Mouse (Mus musculus) stomach, postnatal 0 days (tissue): ENCODE data around the gene Ccdc9. TPM values are rescaled to one million over a fixed set of nuclear protein-coding genes. Genes with fewer than 3 reads are reported as not detected.
"Not testable (repeated sequence)": the region's sequence is repeated elsewhere in the genome, so short reads cannot be mapped to it uniquely, and the experiment has no call there.

Source experiments
- ATAC-seq: fragments of 200-750 bp; cut with Nextera tagmentation; 2 replicates; pipeline ENCODE4 v1.8.0; 2017; ENCODE audit not compliant: low FRiP score, low TSS enrichment
- DNase-seq: peaks from one replicate; pipeline ENCODE4 v3.0.0-alpha.2; 2016; ENCODE audit warnings: low spot score
- H3K27ac ChIP-seq: fragments of 300-500 bp; sonication (generic); replicated peaks from 2 replicates; pipeline ENCODE4 v1.5.1; 2014; ENCODE audit warnings: mild to moderate bottlenecking, control low read depth
- H3K27me3 ChIP-seq: fragments of 300-500 bp; sonication (generic); 2 replicates; pipeline ENCODE4 v1.6.1; 2014; ENCODE audit warnings: low read length; ENCODE audit not compliant: control insufficient read depth, insufficient read depth
- H3K36me3 ChIP-seq: fragments of 300-500 bp; sonication (generic); 2 replicates; pipeline ENCODE4 v1.6.1; 2014; ENCODE audit warnings: low read length, mixed read lengths; ENCODE audit not compliant: control insufficient read depth, insufficient read depth
- H3K4me1 ChIP-seq: fragments of 300-500 bp; sonication (generic); replicated peaks from 2 replicates; pipeline ENCODE4 v1.6.1; 2014; ENCODE audit warnings: antibody characterized with exemption; ENCODE audit not compliant: control insufficient read depth, insufficient read depth
- H3K4me2 ChIP-seq: fragments of 300-500 bp; sonication (generic); replicated peaks from 2 replicates; pipeline ENCODE4 v1.6.1; 2014; ENCODE audit warnings: low read depth, mild to moderate bottlenecking, control low read depth, moderate library complexity
- H3K4me3 ChIP-seq: fragments of 300-500 bp; sonication (generic); 2 replicates; pipeline ENCODE4 v1.5.1; 2014; ENCODE audit warnings: low read depth, low read length, control low read depth
- H3K9ac ChIP-seq: fragments of 300-500 bp; sonication (generic); 2 replicates; pipeline ENCODE4 v1.6.1; 2014; ENCODE audit warnings: mild to moderate bottlenecking, low read length, control low read depth, mixed read lengths
- H3K9me3 ChIP-seq: fragments of 300-500 bp; sonication (generic); 2 replicates; pipeline ENCODE4 v1.6.1; 2016; ENCODE audit warnings: low read length; ENCODE audit not compliant: control insufficient read depth
- CTCF ChIP-seq: IDR thresholded peaks from 2 replicates; pipeline ENCODE4 v1.5.1; 2016; ENCODE audit warnings: antibody characterized with exemption, low read depth, mild to moderate bottlenecking, moderate library complexity
- EP300 ChIP-seq: optimal IDR thresholded peaks from 2 replicates; pipeline ENCODE3; 2016; ENCODE audit warnings: antibody characterized with exemption
- WGBS: fragments of 180-500 bp; shearing (Covaris S2); extraction: QIAGEN DNeasy Blood & Tissue Kit; methylation state at CpG from one replicate; pipeline ENCODE4 v1.1.7; 2014; 5-methylcytosine and 5-hydroxymethylcytosine counted together
- polyA plus RNA-seq: library from polyadenylated mRNA; unstranded; fragments of >200 nt; fragmentation: Nextera tagmentation; extraction: Ambion mirVana; gene quantifications from 2 replicates; pipeline ENCODE4 v1.2.1, GENCODE M21; 2015

Ccdc9 gene
- polyA plus RNA-seq, 1 experiment from 2014 or later = 11.5 TPM

DNA sequence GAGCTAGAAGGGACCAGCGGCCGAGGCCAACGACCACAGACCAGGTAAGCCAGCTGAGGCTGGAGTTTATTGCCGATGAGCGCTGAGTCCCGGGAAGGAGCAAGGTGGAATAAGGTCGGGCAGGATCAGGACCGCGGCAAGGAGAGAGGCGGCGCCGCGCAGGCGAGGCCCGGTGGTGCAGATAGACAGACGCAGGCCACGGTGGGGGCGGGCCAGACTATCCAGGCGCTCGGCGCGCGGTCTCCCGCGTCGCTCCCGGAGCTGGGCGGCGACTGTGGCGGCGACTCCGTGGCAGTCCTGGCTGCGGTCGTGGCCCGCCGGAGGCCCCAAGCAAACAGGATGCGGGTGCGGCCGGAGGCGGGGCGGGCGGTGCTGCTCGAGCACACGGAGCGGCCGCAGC, 13.9 kb downstream of the Ccdc9 start:
- H3K4me2 ChIP-seq = peak overlapping the region; percentile 96
- no peak for TF ChIP-seq EP300
- peak; percentile 44 for TF ChIP-seq CTCF
- peak overlapping the region; percentile 71 for H3K4me3 ChIP-seq
- H3K27ac ChIP-seq = peak overlapping the region; percentile 96
- no peaks in the 10 kb centered on the region for H3K9me3 ChIP-seq
- ATAC-seq (peak; percentile 87), DNase-seq (peak; percentile 93)
- under 1% methylated on average over 28 of the region's 46 CpGs for WGBS
- H3K9ac ChIP-seq = peak overlapping the region; percentile 84
- H3K27me3 ChIP-seq = no peaks in the 10 kb centered on the region
- H3K36me3 ChIP-seq = peaks cover 16% of the 10 kb centered on the region
- H3K4me1 ChIP-seq = 0 out of 2 replicates have a peak, but pooled peaks cover 3% of the 10 kb centered on the region

DNA sequence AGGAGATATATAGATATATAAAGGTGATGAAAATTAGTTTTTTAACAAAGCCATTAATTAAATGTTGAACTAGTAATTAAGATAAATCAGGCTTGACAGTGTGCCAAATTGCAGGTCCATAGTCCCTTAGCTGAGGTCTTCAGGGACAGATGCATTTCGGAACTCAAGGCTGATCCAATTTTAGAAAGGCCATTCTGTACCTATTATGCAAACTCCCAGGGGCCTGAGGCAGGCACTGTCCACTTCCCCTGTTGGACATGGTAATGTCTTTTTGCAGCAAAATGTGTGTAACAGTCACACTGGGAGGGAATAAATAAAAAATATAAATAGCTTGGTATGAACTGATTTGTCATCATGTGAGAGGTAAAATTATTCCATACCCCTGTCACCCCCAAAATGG, 15.5 kb downstream of the Ccdc9 start:
- Histone ChIP-seq H3K4me1 (0 out of 2 replicates have a peak, but pooled peaks cover 3% of the 10 kb centered on the region), H3K9ac (no peak overlapping the region), H3K4me3 (no peak overlapping the region), H3K36me3 (peaks cover 11% of the 10 kb centered on the region), H3K9me3 (no peaks in the 10 kb centered on the region), H3K27me3 (no peaks in the 10 kb centered on the region), H3K4me2 (no peak overlapping the region), H3K27ac (no peak overlapping the region)
- no peak for ATAC-seq
- DNase-seq = no peak
- TF ChIP-seq CTCF = no peak
- TF ChIP-seq EP300 = no peak
- WGBS = 72% methylated on average over 1 of the region's 1 CpGs

DNA sequence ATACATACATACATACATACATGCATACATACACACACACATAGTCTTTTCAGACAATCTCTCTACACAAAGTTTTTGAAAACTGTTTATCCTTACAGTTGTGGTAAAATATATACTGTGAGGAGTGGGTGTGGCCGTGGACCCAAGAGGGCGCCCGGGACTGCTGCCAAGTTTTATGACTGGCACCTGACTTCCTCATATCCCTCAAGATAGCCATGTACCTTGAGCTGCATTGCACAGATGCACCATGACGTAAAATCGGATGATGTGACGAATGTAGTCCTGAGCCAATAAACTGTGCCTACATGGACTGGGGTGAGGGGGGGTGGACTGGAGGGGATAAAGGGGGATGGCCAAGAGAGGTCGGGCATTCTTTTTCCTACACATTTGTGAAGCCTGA, 20.0 kb downstream of the Ccdc9 start:
- H3K36me3 ChIP-seq, H3K4me2 ChIP-seq, H3K9me3 ChIP-seq, ATAC-seq, H3K4me3 ChIP-seq, DNase-seq, H3K9ac ChIP-seq, H3K27ac ChIP-seq, H3K27me3 ChIP-seq, H3K4me1 ChIP-seq: not testable (repeated sequence)
- WGBS = 77% methylated on average over 7 of the region's 7 CpGs

DNA sequence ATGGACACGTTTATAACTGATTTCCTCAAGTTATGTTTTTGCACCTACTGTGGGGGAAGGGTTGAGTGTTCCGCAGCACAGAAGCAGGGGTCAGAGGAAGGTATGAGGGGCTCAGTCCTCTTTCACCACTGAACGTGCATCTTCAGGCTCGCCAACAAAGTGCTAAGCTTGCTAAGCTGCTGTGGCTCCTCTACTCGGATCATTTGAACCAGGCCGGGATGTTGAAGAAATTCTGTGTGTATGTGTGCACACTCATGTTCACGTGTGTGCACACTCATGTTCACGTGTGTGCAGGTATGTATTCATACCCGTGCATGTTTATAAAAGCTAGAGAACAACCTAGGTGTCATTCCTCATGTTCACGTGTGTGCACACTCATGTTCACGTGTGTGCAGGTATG, 20.7 kb downstream of the Ccdc9 start:
- Histone ChIP-seq H3K9ac (no peak overlapping the region), H3K4me1 (no peaks in the 10 kb centered on the region), H3K9me3 (no peaks in the 10 kb centered on the region), H3K4me2 (no peak overlapping the region), H3K27me3 (no peaks in the 10 kb centered on the region), H3K36me3 (no peaks in the 10 kb centered on the region), H3K4me3 (no peak overlapping the region), H3K27ac (no peak overlapping the region)
- WGBS = 84% methylated on average over 11 of the region's 11 CpGs
- TF ChIP-seq CTCF (no peak), EP300 (no peak)
- ATAC-seq (no peak), DNase-seq (no peak)

DNA sequence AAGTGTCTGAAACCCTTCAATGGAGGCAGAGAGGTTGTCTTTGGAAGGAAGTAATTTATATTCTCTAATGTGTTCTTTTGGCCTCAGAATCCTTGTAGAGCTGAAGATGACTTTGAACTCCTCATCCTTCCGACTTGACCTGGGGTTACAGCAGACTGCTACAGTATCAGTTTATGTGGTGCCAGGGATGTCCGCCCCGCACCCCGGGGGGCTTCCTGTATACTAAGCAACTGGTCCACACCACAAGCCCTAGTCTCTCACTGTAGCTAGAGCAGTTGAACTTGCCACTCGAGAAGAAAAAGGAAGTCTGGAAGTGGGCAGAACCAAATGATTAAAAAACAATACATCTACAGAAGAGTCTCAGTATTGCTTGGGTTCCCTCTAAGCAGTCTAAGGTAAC, 22.8 kb downstream of the Ccdc9 start:
- Histone ChIP-seq H3K4me1 (no peaks in the 10 kb centered on the region), H3K36me3 (no peaks in the 10 kb centered on the region), H3K4me3 (no peak overlapping the region), H3K9me3 (no peaks in the 10 kb centered on the region), H3K4me2 (no peak overlapping the region), H3K27ac (no peak overlapping the region), H3K9ac (no peak overlapping the region), H3K27me3 (no peaks in the 10 kb centered on the region)
- 81% methylated on average over 5 of the region's 5 CpGs for WGBS
- ATAC-seq = no peak
- TF ChIP-seq EP300 (no peak), CTCF (no peak)
- no peak for DNase-seq

DNA sequence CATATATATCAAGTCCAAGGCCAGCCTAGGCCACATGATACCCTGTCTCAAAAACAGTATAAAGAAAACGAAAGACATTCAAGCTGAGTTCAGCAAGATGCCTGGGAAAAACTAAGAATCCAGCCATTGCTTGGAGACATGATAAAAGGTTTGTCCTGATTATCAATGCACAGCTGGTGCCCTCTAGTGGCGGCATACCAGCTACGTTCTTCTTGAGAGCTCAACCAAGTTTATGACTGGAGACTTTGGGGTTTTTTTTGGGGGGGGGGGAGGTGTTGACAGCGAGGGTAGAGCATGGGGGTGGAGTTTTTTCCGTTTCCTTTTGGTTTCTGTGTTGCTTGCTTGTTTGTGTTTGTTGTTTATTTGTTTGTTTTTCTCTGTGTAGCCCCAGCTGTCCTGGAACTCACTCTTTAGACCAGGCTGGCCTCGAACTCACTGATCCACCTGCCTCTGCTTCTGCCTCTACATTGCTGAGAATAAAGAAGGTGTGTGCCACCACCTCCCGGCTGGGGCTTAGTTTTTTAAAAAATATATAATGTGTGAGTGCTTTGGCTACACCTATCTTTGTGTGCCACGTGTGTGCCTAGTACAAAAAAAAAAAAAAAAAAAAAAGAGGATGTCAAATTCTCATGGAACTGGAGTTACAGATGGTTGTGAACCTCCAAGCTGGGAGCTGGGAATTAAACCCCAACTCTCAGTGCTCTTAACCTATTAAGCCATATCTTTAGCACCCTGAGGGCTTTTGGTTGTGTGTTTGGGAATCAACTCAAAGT, 23.4 kb downstream of the Ccdc9 start:
- Histone ChIP-seq H3K36me3 (no peaks in the 10 kb centered on the region), H3K4me1 (no peaks in the 10 kb centered on the region), H3K4me2 (no peak overlapping the region), H3K27ac (no peak overlapping the region), H3K27me3 (no peaks in the 10 kb centered on the region), H3K9ac (no peak overlapping the region), H3K9me3 (no peaks in the 10 kb centered on the region), H3K4me3 (no peak overlapping the region)
- DNase-seq (peak; percentile 74), ATAC-seq (no peak)
- 28% methylated on average over 8 of the region's 8 CpGs for WGBS
- TF ChIP-seq EP300 (no peak), CTCF (peak; percentile 85)
